Mouse (Mus musculus): Measurements from ENCODE around the gene Il6st. TPM values are rescaled to one million over a fixed set of nuclear protein-coding genes. Genes with fewer than 3 reads are reported as not detected.
A peak's percentile ranks its signal among the peaks of the same experiment; 100 is the strongest.

Gene Il6st
- total and polyA plus RNA-seq, 2 experiments from 2014 or later = 20.5 to 36.1 TPM

DNA sequence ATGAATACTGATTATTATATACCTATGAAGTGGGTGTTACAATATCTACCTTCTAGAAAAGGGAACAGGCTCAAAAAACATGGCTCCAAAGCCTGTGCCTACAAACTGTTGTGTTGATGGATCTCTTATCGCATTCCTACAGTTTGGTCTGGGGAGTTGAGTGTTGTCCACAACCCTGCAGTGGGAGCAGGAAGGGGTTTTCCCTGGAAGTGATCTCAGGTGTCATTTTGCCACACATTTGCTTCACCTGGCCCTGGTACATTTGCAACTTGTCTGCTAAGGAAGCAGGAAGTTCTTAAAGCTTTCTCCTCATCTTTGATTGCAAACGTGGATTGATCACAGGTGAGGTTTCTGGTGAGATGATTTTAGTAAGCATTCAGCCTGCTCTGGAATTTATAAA lies 1.7 kb downstream of the Il6st start:
- Histone ChIP-seq H3K9ac (replicated peaks; ENCODE audit: low read length, poor library complexity, severe bottlenecking) (no peak overlapping the region), H3K4me2 (ENCODE audit: low read depth, low read length, poor library complexity, severe bottlenecking) (0 out of 2 replicates have a peak overlapping the region, but pooled peaks have one; percentile 3), H3K9me3 (ENCODE audit: low read length) (no peaks in the 10 kb centered on the region), H3K4me3 (ENCODE audit: low read depth, low read length) (0 out of 2 replicates have a peak overlapping the region, but pooled peaks have one; percentile 4), H3K4me1 (ENCODE audit: insufficient read depth, low read length) (no peaks in the 10 kb centered on the region), H3K27ac (ENCODE audit: low read depth, low read length) (no peak overlapping the region), H3K36me3 (ENCODE audit: insufficient read depth, low read length) (no peaks in the 10 kb centered on the region), H3K27me3 (ENCODE audit: insufficient read depth, low read length) (no peaks in the 10 kb centered on the region)
- no peak for TF ChIP-seq CTCF (IDR thresholded peaks at IDR 0.05)
- no peak for DNase-seq (ENCODE audit: low spot score)
- ATAC-seq (ENCODE audit: low FRiP score) = no peak
- WGBS = 69% methylated on average over 2 of the region's 2 CpGs

DNA sequence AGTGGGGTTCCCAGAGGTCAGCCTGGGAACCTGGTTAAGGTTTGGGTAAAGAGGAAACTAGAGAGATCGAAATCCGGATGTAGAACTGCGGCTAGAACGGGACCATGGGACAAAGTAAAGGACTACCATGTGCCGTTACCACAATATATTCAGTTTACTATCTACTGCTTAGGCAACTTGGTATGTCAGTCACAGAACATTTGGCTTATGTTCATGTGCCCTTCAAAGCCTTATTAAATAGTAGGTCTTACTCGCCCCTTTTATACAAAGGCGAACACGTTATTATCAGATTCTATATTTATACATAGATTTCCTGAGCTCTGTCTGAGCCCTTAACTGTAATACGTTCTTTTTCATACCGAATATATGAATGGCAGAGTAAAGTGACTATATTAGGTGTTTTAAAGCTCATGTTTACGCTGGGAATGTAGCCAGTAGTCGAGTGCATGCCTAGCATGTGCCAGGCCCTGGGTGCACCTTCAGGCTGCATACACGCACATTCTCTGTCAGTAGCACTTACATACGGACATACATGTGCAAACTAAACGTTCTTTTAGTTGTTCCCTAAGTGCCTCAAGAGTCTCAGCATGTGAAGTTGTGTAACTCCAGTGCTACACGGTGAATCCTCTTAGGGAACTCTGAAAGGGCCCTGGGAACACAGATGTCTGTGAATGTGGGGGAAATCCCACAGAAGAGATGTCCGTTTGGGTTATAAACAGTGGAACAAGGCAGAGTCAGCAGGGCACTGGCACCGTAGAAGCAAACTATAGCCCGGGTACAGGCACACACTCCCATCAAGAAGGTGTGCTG lies 2.5 kb downstream of the Il6st start:
- H3K9ac ChIP-seq (replicated peaks; ENCODE audit: low read length, poor library complexity, severe bottlenecking) = no peak overlapping the region
- WGBS = 79% methylated on average over 19 of the region's 19 CpGs
- no peak for TF ChIP-seq CTCF (IDR thresholded peaks at IDR 0.05)
- H3K9me3 ChIP-seq (ENCODE audit: low read length) = no peaks in the 10 kb centered on the region
- H3K36me3 ChIP-seq (ENCODE audit: insufficient read depth, low read length) = no peaks in the 10 kb centered on the region
- H3K27ac ChIP-seq (ENCODE audit: low read depth, low read length) = no peak overlapping the region
- no peak overlapping the region for H3K4me3 ChIP-seq (ENCODE audit: low read depth, low read length)
- H3K27me3 ChIP-seq (ENCODE audit: insufficient read depth, low read length) = no peaks in the 10 kb centered on the region
- no peak overlapping the region for H3K4me2 ChIP-seq (ENCODE audit: low read depth, low read length, poor library complexity, severe bottlenecking)
- H3K4me1 ChIP-seq (ENCODE audit: insufficient read depth, low read length) = no peaks in the 10 kb centered on the region
- DNase-seq (ENCODE audit: low spot score) (no peak), ATAC-seq (ENCODE audit: low FRiP score) (no peak)

DNA sequence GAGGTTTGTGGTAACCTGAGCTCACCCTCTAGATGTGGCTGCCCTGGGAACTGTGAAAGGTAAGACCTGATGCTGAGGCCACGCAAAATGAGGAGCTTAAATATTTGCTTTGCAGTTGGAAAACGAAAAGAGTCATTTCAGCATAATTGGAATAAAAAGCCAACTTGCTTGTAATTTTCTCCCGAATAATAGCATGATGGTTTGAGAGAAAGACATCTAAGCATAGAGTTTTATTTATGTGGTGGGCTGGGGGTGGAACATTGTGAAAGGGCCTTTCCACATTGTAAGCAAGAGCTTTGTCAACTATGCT lies 3.0 kb downstream of the Il6st start:
- H3K9me3 ChIP-seq (ENCODE audit: low read length) = no peaks in the 10 kb centered on the region
- H3K4me2 ChIP-seq (ENCODE audit: low read depth, low read length, poor library complexity, severe bottlenecking) = no peak overlapping the region
- H3K36me3 ChIP-seq (ENCODE audit: insufficient read depth, low read length) = no peaks in the 10 kb centered on the region
- WGBS = 91% methylated on average over 3 of the region's 3 CpGs
- DNase-seq (ENCODE audit: low spot score) = no peak
- H3K4me1 ChIP-seq (ENCODE audit: insufficient read depth, low read length) = no peaks in the 10 kb centered on the region
- H3K9ac ChIP-seq (replicated peaks; ENCODE audit: low read length, poor library complexity, severe bottlenecking) = no peak overlapping the region
- H3K27me3 ChIP-seq (ENCODE audit: insufficient read depth, low read length) = no peaks in the 10 kb centered on the region
- no peak overlapping the region for H3K27ac ChIP-seq (ENCODE audit: low read depth, low read length)
- ATAC-seq (ENCODE audit: low FRiP score) = no peak
- no peak for TF ChIP-seq CTCF (IDR thresholded peaks at IDR 0.05)
- H3K4me3 ChIP-seq (ENCODE audit: low read depth, low read length) = no peak overlapping the region

DNA sequence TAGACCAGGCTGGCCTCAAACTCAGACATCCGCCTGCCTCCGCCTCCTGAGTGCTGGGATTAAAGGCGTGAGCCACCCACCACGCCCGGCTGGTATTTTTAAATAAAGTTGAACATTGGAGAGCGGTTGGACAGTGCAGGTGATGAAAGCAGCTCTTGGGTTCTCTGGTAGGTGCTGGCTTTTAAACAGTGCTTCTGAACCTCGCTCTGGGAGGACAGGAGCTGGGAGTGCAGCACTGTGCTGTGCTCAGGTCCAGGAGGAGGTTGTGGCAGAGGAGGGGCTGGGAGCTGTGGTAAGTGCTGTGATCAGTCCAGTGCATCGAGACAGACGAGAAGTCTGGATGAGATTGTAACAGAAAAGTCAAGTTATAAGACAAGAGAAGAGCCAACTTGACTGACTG lies 3.5 kb downstream of the Il6st start:
- Histone ChIP-seq H3K4me1 (ENCODE audit: insufficient read depth, low read length) (no peaks in the 10 kb centered on the region), H3K4me2 (ENCODE audit: low read depth, low read length, poor library complexity, severe bottlenecking) (no peak overlapping the region), H3K27ac (ENCODE audit: low read depth, low read length) (no peak overlapping the region), H3K4me3 (ENCODE audit: low read depth, low read length) (no peak overlapping the region), H3K27me3 (ENCODE audit: insufficient read depth, low read length) (no peaks in the 10 kb centered on the region), H3K9ac (replicated peaks; ENCODE audit: low read length, poor library complexity, severe bottlenecking) (no peak overlapping the region), H3K36me3 (ENCODE audit: insufficient read depth, low read length) (no peaks in the 10 kb centered on the region), H3K9me3 (ENCODE audit: low read length) (no peaks in the 10 kb centered on the region)
- no peak for DNase-seq (ENCODE audit: low spot score)
- ATAC-seq (ENCODE audit: low FRiP score) = no peak
- 95% methylated on average over 9 of the region's 9 CpGs for WGBS
- TF ChIP-seq CTCF (IDR thresholded peaks at IDR 0.05) = no peak

DNA sequence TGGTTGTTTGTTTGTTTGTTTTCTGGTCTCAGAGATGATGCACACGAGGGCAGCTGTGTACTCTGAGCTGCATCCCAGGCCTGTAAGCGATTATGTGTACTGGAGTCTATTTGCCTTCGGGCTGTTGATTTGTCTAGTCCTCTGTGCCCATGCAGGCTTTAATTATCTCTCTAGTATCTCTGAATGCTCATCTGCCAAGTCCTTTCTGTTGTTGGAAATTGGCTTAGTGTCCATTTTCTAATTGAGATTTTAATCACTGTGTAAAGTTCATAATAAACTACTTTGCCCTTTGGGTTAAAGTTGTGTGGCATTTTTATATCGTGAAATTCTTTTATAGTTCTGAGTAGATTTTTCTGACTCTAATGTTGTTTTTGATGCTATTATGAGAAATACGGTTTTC lies 5.6 kb downstream of the Il6st start:
- Histone ChIP-seq H3K4me1 (ENCODE audit: insufficient read depth, low read length) (no peaks in the 10 kb centered on the region), H3K9ac (replicated peaks; ENCODE audit: low read length, poor library complexity, severe bottlenecking) (no peak overlapping the region), H3K4me2 (ENCODE audit: low read depth, low read length, poor library complexity, severe bottlenecking) (no peak overlapping the region), H3K27me3 (ENCODE audit: insufficient read depth, low read length) (no peaks in the 10 kb centered on the region), H3K4me3 (ENCODE audit: low read depth, low read length) (no peak overlapping the region), H3K27ac (ENCODE audit: low read depth, low read length) (no peak overlapping the region), H3K9me3 (ENCODE audit: low read length) (no peaks in the 10 kb centered on the region), H3K36me3 (ENCODE audit: insufficient read depth, low read length) (no peaks in the 10 kb centered on the region)
- TF ChIP-seq CTCF (IDR thresholded peaks at IDR 0.05) = no peak
- WGBS = 81% methylated on average over 5 of the region's 5 CpGs
- DNase-seq (ENCODE audit: low spot score) (no peak), ATAC-seq (ENCODE audit: low FRiP score) (no peak)

DNA sequence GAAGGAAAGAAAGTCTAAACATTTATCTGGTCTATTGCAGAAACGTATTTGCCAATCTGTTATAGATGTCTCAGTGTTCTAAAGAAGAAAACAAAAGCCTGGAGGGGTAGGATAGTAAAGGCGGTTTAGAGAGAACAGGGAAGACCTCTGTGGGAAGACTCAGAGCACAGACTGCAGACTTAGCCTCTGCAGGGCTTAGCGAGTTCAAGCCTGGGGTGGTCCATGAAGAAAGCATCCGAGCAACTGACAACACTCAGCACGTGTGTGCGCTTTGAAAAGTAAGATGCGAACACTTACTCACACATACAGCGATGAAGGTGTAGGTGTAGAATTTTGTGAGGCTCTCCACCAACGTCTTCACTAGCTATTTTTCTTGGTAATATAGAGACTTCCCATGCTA lies 7.3 kb downstream of the Il6st start:
- Histone ChIP-seq H3K4me1 (ENCODE audit: insufficient read depth, low read length) (no peaks in the 10 kb centered on the region), H3K27me3 (ENCODE audit: insufficient read depth, low read length) (no peaks in the 10 kb centered on the region), H3K4me3 (ENCODE audit: low read depth, low read length) (no peak overlapping the region), H3K4me2 (ENCODE audit: low read depth, low read length, poor library complexity, severe bottlenecking) (no peak overlapping the region), H3K27ac (ENCODE audit: low read depth, low read length) (no peak overlapping the region), H3K9ac (replicated peaks; ENCODE audit: low read length, poor library complexity, severe bottlenecking) (no peak overlapping the region), H3K36me3 (ENCODE audit: insufficient read depth, low read length) (peaks cover 6% of the 10 kb centered on the region; the same call in 1 of the 2 replicates), H3K9me3 (ENCODE audit: low read length) (no peaks in the 10 kb centered on the region)
- TF ChIP-seq CTCF (IDR thresholded peaks at IDR 0.05) = no peak
- DNase-seq (ENCODE audit: low spot score) (no peak), ATAC-seq (ENCODE audit: low FRiP score) (no peak)
- 89% methylated on average over 9 of the region's 9 CpGs for WGBS

Data from midbrain, postnatal 0 days (tissue).